Mouse (Mus musculus) liver, adult 2 months (tissue): ENCODE data around the gene Acsl1. TPM values are rescaled to one million over a fixed set of nuclear protein-coding genes. Genes with fewer than 3 reads are reported as not detected.

Source experiments
- DNase-seq: peaks from one replicate; pipeline ENCODE4 v3.0.0-alpha.2; 2011; ENCODE audit warnings: low read depth, low spot score; ENCODE audit errors: extremely low read depth
- H3K27ac ChIP-seq: fragments of 200-500 bp; replicated peaks from 2 replicates; pipeline ENCODE4 v1.5.1; 2012; ENCODE audit warnings: low read depth, mild to moderate bottlenecking, control low read depth, inconsistent platforms, low read length; ENCODE audit not compliant: insufficient read depth
- H3K27me3 ChIP-seq: fragments of 200-500 bp; 2 replicates; pipeline ENCODE4 v1.6.1; 2012; ENCODE audit warnings: mild to moderate bottlenecking, moderate library complexity, low read length, inconsistent platforms; ENCODE audit not compliant: control insufficient read depth, insufficient read depth
- H3K36me3 ChIP-seq: fragments of 200-500 bp; 2 replicates; pipeline ENCODE4 v1.6.1; 2012; ENCODE audit warnings: low read length, inconsistent platforms; ENCODE audit not compliant: control insufficient read depth, insufficient read depth
- H3K4me1 ChIP-seq: fragments of 200-500 bp; 2 replicates; pipeline ENCODE4 v1.6.1; 2011; ENCODE audit warnings: low read length; ENCODE audit not compliant: control insufficient read depth, insufficient read depth
- H3K4me3 ChIP-seq: fragments of 200-500 bp; 2 replicates; pipeline ENCODE4 v1.5.1; 2011; ENCODE audit warnings: low read depth, mild to moderate bottlenecking, control low read depth, low read length, moderate library complexity; ENCODE audit not compliant: insufficient read depth
- H3K79me2 ChIP-seq: fragments of 200-500 bp; 2 replicates; pipeline ENCODE4 v1.6.1; 2012; ENCODE audit warnings: inconsistent platforms, mild to moderate bottlenecking, low read length, moderate library complexity; ENCODE audit not compliant: control insufficient read depth, insufficient read depth
- H3K9ac ChIP-seq: fragments of 200-500 bp; 2 replicates; pipeline ENCODE4 v1.6.1; 2012; ENCODE audit warnings: low read depth, mild to moderate bottlenecking, control low read depth, inconsistent platforms, low read length
- CTCF ChIP-seq: fragments of 200-500 bp; IDR thresholded peaks from 2 replicates; pipeline ENCODE4 v1.5.1; 2011; ENCODE audit warnings: low read depth, low read length, control low read depth
- POLR2A ChIP-seq: fragments of 200-500 bp; IDR thresholded peaks from 2 replicates; pipeline ENCODE4 v1.6.1; 2011; ENCODE audit warnings: low read length, control low read depth; ENCODE audit not compliant: insufficient read depth; ENCODE audit errors: extremely low read depth
- WGBS: fragments of 180-500 bp; shearing (Covaris S2); methylation state at CpG from one replicate; pipeline ENCODE4 v1.1.7; 2018; 5-methylcytosine and 5-hydroxymethylcytosine counted together
- polyA plus RNA-seq: library from polyadenylated mRNA; depleted of rRNA; stranded (reverse); fragments of >200 nt; gene quantifications from 2 replicates; pipeline ENCODE4 v1.2.3, GENCODE M21; 2012
- total RNA-seq: library from RNA; depleted of rRNA; stranded (reverse); fragments of >200 nt; gene quantifications from 2 replicates; pipeline ENCODE4 v1.2.3, GENCODE M21; 2014

Gene Acsl1
- total and polyA plus RNA-seq, 2 experiments = 322 to 447 TPM

GRCm38 (mm10) chr8:46432581-46432980, 38.3 kb upstream of the Acsl1 start:
- Histone ChIP-seq H3K9ac (no peak overlapping the region), H3K36me3 (no peaks in the 10 kb centered on the region), H3K4me1 (peaks cover 2% of the 10 kb centered on the region; the same call in 1 of the 2 replicates), H3K79me2 (no peaks in the 10 kb centered on the region), H3K27ac (no peak overlapping the region), H3K4me3 (no peak overlapping the region), H3K27me3 (no peaks in the 10 kb centered on the region)
- WGBS = 58% methylated on average over 3 of the region's 3 CpGs
- DNase-seq = peak; percentile 54
- TF ChIP-seq CTCF (no peak), POLR2A (no peak)

DNA sequence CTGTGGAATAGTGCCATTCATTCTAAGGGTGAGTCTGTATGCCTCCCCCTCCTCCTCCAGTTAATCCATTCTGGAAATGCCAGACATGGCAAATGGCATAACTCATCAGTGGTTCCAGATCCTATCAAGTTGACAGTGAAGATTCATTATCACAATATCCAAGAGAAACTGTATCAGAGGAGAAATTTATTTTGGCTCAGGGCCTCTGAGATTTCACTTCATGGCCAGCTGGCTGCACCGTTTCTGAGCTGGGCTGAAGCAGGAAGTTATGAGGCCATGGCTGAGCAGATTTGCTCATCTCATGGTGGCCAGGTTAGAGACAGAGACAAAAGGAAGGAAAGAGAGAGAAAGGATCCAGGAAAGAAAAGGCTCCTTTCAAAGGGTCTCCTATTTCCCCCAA, 37.2 kb upstream of the Acsl1 start:
- no peak overlapping the region for H3K4me3 ChIP-seq
- 10% methylated on average over 1 of the region's 1 CpGs for WGBS

DNA sequence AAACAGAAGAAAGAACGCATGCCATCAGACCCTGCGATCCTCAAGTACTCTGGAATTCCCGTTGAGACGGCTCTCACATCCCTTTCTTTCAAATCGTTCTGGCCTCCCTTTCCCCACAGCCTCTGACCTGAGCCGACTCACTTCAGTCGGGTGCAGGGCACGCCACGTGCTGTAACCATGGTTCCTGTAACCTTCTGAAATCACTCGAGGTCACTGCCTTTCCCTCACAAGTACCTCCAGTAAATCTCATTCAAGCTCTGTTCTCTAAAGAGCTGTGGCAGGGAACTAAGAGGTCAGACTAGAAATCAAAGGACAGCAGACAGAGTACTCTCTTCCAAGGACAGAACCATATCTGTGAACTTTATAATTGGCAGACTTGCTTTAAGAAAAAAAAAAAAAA, 32.3 kb upstream of the Acsl1 start:
- Histone ChIP-seq H3K4me1 (peaks cover under 1% of the 10 kb centered on the region; the same call in 1 of the 2 replicates), H3K9ac (no peak overlapping the region), H3K4me3 (no peak overlapping the region), H3K27ac (no peak overlapping the region), H3K36me3 (no peaks in the 10 kb centered on the region), H3K27me3 (no peaks in the 10 kb centered on the region), H3K79me2 (no peaks in the 10 kb centered on the region)
- WGBS = 81% methylated on average over 10 of the region's 10 CpGs
- peak; percentile 64 for DNase-seq
- no peak for TF ChIP-seq CTCF
- TF ChIP-seq POLR2A = no peak

More for the DNA sequence above, 37.2 kb upstream of the Acsl1 start:
- Histone ChIP-seq H3K4me1 (peaks cover 2% of the 10 kb centered on the region; the same call in 1 of the 2 replicates), H3K36me3 (no peaks in the 10 kb centered on the region), H3K79me2 (no peaks in the 10 kb centered on the region), H3K27ac (no peak overlapping the region), H3K27me3 (no peaks in the 10 kb centered on the region), H3K9ac (no peak overlapping the region)
- no peak for TF ChIP-seq CTCF
- TF ChIP-seq POLR2A = no peak
- DNase-seq = peak; percentile 59

- H3K36me3 ChIP-seq = no peaks in the 10 kb centered on the region
- WGBS = 14% methylated on average over 12 of the region's 12 CpGs
- H3K4me1 ChIP-seq = peaks cover 25% of the 10 kb centered on the region
- H3K27me3 ChIP-seq = no peaks in the 10 kb centered on the region
- peak; percentile 87 for DNase-seq
- H3K79me2 ChIP-seq = no peaks in the 10 kb centered on the region
- peak overlapping the region; percentile 32 for H3K4me3 ChIP-seq
- H3K27ac ChIP-seq = peak overlapping the region; percentile 100
- TF ChIP-seq CTCF (no peak), POLR2A (no peak)
- peak overlapping the region; percentile 81 for H3K9ac ChIP-seq
Measured at GRCm38 (mm10) chr8:46445964-46446915, 24.6 kb upstream of the Acsl1 start.

DNA sequence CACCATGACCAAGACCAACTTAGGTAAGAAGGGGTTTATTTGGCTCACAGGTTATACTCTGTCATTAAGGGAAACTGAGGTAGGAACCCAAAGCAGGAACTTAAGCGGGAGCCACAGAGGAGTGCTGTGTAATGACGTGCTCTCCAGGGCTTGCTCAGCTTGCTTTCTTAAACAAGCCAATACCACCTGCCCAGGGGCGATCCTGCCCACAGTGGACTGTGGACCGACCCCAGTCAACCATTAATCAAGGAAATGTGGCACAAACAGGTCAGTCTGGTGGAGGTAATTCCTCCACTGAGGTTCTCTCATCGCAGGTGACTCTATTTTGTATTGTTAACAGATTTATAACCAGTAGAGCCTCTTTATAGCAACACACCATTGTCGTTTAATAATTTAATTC, 23.5 kb upstream of the Acsl1 start:
- TF ChIP-seq CTCF (no peak), POLR2A (peak; percentile 31; the same call in 1 of the 2 replicates)
- Histone ChIP-seq H3K79me2 (no peaks in the 10 kb centered on the region), H3K27ac (peak overlapping the region; percentile 100), H3K4me1 (peaks cover 25% of the 10 kb centered on the region), H3K9ac (0 out of 2 replicates have a peak overlapping the region, but pooled peaks have one; percentile 28), H3K4me3 (no peak overlapping the region), H3K27me3 (no peaks in the 10 kb centered on the region), H3K36me3 (no peaks in the 10 kb centered on the region)
- 32% methylated on average over 6 of the region's 6 CpGs for WGBS
- peak; percentile 94 for DNase-seq

- Histone ChIP-seq H3K27me3 (no peaks in the 10 kb centered on the region), H3K4me1 (peaks cover 25% of the 10 kb centered on the region), H3K4me3 (no peak overlapping the region), H3K27ac (peak overlapping the region; percentile 96), H3K79me2 (no peaks in the 10 kb centered on the region), H3K36me3 (no peaks in the 10 kb centered on the region), H3K9ac (peak overlapping the region; percentile 17)
- DNase-seq = peak; percentile 87
- TF ChIP-seq POLR2A (no peak), CTCF (no peak)
- 15% methylated on average over 5 of the region's 5 CpGs for WGBS
Measured at GRCm38 (mm10) chr8:46448606-46449005, 22.2 kb upstream of the Acsl1 start.
